Mouse (Mus musculus) liver, adult 2 months (tissue): ENCODE data around the gene Tbc1d5.

ENCODE experiments used
- CTCF ChIP-seq: fragments of 200-500 bp; IDR thresholded peaks from 2 replicates; pipeline ENCODE4 v1.5.1; 2011; ENCODE audit warnings: low read depth, low read length, control low read depth
- POLR2A ChIP-seq: fragments of 200-500 bp; IDR thresholded peaks from 2 replicates; pipeline ENCODE4 v1.6.1; 2011; ENCODE audit warnings: low read length, control low read depth; ENCODE audit not compliant: insufficient read depth; ENCODE audit errors: extremely low read depth

DNA sequence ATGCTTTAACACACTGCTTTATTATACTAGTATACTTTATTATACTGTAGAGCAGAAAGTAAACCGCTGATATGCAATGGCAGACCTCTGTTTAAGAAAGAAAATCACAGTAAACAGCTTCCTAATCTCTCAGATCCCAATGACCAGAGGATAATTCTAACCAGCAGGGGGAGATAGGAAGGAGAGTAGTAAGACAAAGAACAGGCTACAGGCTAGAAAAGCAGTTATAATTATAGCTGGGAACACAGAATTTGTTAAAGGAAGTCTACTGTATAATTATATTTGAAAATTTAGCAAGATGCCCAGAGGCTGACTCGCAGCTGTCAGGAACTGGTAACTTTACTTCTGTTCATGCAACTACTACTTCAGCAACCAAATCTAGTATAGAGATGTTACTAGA lies 68.0 kb downstream of the Tbc1d5 start:
- TF ChIP-seq CTCF (no peak), POLR2A (no peak)
